Mouse (Mus musculus) cerebellum, postnatal 10 days (tissue): ENCODE measurements around the gene Ipo8.

Experiments
- DNase-seq, 2 experiments: peaks; one replicate each; pipeline ENCODE4 v3.0.0; 2021; ENCODE audit warnings: mixed read lengths in 2 of 2

Ipo8 gene

DNA sequence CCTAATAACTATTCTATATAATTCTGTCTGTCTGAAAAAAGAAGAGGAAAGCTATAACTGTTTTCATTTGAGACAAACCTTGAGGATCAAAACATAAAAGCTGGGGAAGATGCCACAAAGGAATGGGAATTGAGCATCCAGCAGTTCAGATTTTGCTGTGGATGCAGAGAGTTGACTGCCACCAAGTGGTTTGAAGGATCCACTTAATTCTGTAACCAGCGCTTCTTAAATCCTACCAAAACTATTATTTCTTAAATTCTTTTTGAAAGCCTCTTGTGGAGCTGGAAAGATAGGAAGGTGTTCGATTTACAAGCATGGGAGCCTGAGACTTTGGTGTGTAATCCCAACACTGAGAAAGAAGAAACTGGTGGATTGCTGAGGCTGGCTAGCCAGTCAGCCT lies 79.9 kb downstream of the Ipo8 start:
- DNase-seq, result peak; percentile 16 to 24

DNA sequence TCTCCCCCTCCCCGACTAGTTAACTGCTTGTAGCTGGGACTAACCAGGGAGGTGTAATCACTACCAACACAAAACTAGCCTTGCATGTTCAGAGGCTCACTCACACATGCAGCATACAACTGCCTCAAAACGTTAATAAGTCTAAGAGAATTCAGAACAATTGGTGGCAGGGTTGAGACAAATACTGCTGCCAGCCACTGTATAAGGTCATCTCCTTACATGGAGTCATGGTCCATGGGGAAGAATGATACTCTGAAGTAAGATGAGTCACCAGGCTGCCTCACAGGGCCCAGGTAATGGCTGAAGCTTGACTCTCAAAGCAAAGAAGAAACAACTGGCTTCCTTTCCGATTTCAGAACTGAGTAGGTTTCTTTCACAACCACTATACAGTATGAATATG lies 81.1 kb downstream of the Ipo8 start:
- DNase-seq, result no peak

DNA sequence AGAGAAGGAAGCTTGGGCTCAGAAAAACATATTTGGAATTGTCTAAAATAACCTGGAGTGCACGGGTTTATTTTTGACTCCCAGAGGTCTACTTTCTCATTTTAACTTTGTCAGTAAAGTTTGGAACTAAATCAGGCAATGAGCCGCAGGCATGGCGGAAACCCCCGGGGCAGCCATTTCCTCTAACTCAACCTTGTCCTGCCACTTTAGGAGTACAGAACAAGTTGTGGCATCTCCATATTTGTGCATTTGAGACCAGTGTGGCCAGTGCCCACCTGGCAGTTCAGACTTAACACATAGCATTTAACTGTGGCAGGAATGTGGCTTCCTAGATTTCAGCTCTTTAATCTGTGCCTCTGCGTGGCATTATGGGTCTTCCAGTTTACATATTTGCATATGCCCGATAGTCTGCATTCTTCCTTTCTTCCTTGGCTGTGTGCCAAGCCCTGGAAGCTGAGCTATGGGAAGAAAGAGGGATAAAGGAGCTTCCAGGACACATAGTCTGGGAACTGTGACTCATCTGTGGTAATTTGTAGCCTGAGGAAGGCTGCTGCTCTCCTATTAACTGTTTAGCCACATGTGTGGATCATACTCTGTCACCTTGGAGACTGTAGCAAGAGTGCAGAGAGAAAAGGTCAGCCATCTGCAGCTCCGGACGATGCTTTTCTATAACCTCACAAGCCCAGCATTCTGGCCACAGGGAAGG lies 90.6 kb downstream of the Ipo8 start:
- DNase-seq, result peak; percentile 8 to 12

DNA sequence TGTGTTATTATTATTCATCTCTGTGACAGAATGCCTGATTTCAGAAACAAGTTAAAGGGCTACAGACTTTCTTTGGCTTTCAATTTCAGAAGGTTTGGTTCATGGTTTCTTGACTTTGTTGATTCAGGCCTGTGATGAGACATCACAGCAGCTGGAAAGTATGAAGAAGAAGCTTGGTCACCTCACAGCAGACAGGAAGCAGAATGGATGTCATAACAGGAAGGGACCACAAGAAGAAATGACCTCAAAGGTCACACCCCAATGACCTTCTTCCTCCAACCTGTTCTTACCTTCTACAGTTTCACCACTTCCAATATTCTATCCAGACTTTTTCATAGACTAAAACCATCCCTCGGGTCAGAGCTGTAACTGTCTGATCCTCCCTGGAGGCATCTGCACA lies 94.9 kb downstream of the Ipo8 start:
- DNase-seq, result no peak

DNA sequence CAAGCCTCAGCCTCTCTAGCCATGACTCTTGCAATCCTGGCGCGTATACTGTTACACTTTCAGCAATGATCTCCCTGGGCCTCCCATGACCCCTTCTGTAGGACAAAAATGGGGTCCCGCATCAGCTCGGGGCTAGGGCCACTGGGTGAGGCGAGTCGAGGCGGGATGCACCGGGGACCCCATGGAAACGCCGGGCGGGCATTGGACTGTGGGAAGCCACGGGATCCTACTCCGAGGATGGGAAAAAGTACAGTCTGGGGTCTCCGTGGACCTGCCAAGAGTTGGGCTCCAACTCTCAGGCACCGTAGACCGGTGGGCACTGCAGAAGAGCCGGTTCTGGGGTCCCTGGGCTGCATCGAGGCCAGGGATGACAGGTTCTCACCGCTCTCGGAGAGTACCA lies 97.3 kb downstream of the Ipo8 start:
- DNase-seq, result no peak

DNA sequence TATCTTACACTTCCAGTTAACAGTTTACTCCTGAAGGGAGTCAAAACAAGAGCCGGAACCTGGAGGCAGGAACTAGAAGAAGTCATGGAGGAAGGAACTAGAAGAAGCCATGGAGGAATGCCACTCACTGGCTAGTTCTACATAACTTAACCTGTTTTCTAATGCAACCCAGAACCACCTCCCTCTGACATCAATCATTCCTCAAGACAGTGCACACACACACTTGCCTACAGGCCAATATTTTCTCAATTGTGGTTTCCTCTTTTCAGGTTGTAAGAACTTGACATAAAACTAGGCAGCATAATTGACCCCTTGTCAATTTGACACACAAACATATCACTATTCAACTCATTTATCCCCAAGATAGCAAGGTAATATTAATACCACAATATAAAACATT lies 98.3 kb downstream of the Ipo8 start:
- no peak for DNase-seq

DNA sequence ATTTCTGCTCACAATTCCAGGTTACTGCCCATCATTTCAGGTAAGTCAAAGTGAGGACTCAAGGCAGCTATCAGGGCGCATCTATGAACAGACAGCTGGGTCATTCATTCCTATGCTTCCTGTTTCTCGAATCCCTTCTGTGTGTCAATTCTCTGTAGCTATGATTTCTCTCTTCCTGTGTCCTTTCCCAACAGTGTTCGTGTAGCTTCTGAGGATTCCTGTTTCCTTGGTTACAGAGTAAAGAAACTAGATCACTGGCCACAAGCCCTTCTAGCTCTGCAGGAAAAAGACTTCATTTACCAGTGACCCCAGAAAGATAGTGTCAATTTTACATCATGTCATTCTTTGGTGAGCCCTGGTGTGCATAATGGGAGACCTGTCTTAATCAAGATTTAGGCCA lies 102.7 kb downstream of the Ipo8 start:
- no peak for DNase-seq

DNA sequence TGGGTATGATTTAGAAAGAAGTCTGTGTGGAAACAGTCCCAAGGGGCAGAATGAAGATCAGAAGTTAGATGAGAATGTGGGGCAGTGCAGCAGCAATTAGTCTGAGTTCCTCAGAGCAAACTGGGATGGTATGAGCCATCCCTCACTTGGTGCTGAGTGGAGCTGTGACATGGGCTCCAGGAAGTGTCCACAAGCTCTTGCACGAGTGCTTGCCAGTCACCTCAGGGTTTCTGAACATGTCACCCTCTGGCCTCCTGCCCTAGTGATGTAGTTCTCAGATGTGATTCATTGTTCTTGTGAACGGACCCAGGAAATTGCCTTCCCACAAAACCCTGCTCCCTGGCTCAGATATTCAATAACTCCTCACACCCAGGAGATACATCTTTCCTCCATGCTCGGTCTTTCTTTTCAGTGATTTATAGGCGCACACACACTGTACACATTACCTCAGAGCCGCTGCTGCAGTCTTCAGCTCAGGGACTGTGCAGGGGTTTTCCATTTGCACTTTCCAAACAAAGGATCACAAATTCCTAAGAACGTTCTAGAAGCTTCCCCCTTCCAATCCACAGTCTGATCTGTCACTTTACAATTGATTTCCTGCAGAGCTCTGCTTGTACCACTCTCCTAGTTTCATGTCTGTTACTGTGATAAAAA lies 103.3 kb downstream of the Ipo8 start:
- peak; percentile 33 to 38 for DNase-seq

DNA sequence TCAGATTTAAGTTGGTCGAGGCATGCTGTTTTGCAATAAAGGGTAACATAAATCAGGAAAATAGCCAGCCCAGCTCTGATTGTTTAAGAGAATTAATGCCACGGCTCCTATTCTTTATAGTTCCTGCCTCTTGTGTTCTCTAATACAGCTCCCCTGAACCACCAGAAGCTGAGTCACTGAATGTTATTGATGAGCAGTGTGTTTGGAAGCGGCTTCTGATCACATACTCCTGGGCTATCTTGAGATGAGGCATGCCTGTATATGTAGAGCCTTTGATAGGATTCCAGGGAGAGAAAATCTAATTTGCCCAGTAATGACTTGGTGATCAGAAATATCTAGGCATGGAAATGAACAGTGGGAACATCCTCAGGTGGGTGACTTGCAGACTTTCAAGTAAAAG lies 106.8 kb downstream of the Ipo8 start:
- no peak for DNase-seq
